8 mouse cellular contexts compared by ENCODE assay signal in genomic region chr7:18893651-18894430, GRCm38 (mm10). TPM values are rescaled to one million over a fixed set of nuclear protein-coding genes. Genes with fewer than 3 reads are reported as not detected.
DNase-seq lines count a peak whose midpoint lies in the region; ATAC-seq and TF ChIP-seq lines count a peak whose summit lies in the region.

No protein-coding gene starts in this region.

- peak; percentile 61 for ATAC-seq in common myeloid progenitor, adult 5-6 weeks (replicated peaks; ENCODE audit: low read depth, poor library complexity, severe bottlenecking)
- peak; percentile 60 for ATAC-seq in intestine, embryonic 15.5 days
- ATAC-seq in liver, embryonic 11.5 days (replicated peaks; ENCODE audit: low FRiP score) = peak; percentile 77
- ATAC-seq in midbrain, postnatal 0 days (ENCODE audit: low FRiP score) = peak; percentile 20

- no peak for TF ChIP-seq CTCF in midbrain, postnatal 0 days (IDR thresholded peaks at IDR 0.05)

- no peak overlapping the region for H3K27ac ChIP-seq in intestine, embryonic 15.5 days
- no peak overlapping the region for H3K27ac ChIP-seq in liver, embryonic 11.5 days (ENCODE audit: low read depth, low read length)
- peak overlapping the region; percentile 43; the same call in 1 of the 2 replicates for H3K27ac ChIP-seq in midbrain, postnatal 0 days (ENCODE audit: low read depth, low read length)

- peaks cover 10% of the 10 kb centered on the region; the same call in 1 of the 2 replicates for H3K36me3 ChIP-seq in intestine, embryonic 15.5 days
- peaks cover 4% of the 10 kb centered on the region; the same call in 1 of the 2 replicates for H3K36me3 ChIP-seq in liver, embryonic 11.5 days (ENCODE audit: control insufficient read depth, insufficient read depth, low read length)
- no peaks in the 10 kb centered on the region for H3K36me3 ChIP-seq in midbrain, postnatal 0 days (ENCODE audit: insufficient read depth, low read length)

- intact Hi-C loops in gastrocnemius, postnatal 14 days (cut with DNase I; ENCODE audit: low total_unique reads) = no loop called here

- WGBS in intestine, embryonic 15.5 days = 2% methylated on average over 38 of the region's 41 CpGs
- WGBS in liver, embryonic 11.5 days = 3% methylated on average over 41 of the region's 41 CpGs
- WGBS in midbrain, postnatal 0 days = 3% methylated on average over 41 of the region's 41 CpGs

- peaks cover 7% of the 10 kb centered on the region for H3K27me3 ChIP-seq in intestine, embryonic 15.5 days (replicated peaks)
- peaks cover 18% of the 10 kb centered on the region for H3K27me3 ChIP-seq in liver, embryonic 11.5 days (replicated peaks; ENCODE audit: control insufficient read depth, insufficient read depth, low read length)
- H3K27me3 ChIP-seq in midbrain, postnatal 0 days (ENCODE audit: insufficient read depth, low read length) = no peaks in the 10 kb centered on the region

- peak; percentile 13 to 44 for DNase-seq in spleen, postnatal 36 days (ENCODE audit: low spot score in 2 of 2)
- no peak for DNase-seq in spleen, adult 12 weeks (ENCODE audit: low spot score)
- DNase-seq in gastrocnemius, postnatal 14 days = peak; percentile 68
- peak; percentile 68 for DNase-seq in liver, embryonic 11.5 days (ENCODE audit: low spot score)
- DNase-seq in midbrain, postnatal 0 days (ENCODE audit: low spot score) = peak; percentile 56
- DNase-seq in testis, postnatal 10 days (ENCODE audit: low spot score) = peak; percentile 90

- H3K4me2 ChIP-seq in intestine, embryonic 15.5 days (replicated peaks) = peak overlapping the region; percentile 96
- peak overlapping the region; percentile 74 for H3K4me2 ChIP-seq in liver, embryonic 11.5 days
- peak overlapping the region; percentile 95 for H3K4me2 ChIP-seq in midbrain, postnatal 0 days (ENCODE audit: low read depth, low read length, poor library complexity, severe bottlenecking)

- peak overlapping the region; percentile 38 for H3K4me3 ChIP-seq in intestine, embryonic 15.5 days (replicated peaks)
- H3K4me3 ChIP-seq in liver, embryonic 11.5 days (ENCODE audit: low read depth, low read length) = peak overlapping the region; percentile 39
- peak overlapping the region; percentile 49 for H3K4me3 ChIP-seq in midbrain, postnatal 0 days (ENCODE audit: low read depth, low read length)

- H3K4me1 ChIP-seq in intestine, embryonic 15.5 days (replicated peaks) = peaks cover 20% of the 10 kb centered on the region
- peaks cover 15% of the 10 kb centered on the region for H3K4me1 ChIP-seq in liver, embryonic 11.5 days (replicated peaks; ENCODE audit: control insufficient read depth, insufficient read depth, low read length)
- H3K4me1 ChIP-seq in midbrain, postnatal 0 days (ENCODE audit: insufficient read depth, low read length) = no peaks in the 10 kb centered on the region

- H3K9me3 ChIP-seq in intestine, embryonic 15.5 days = no peaks in the 10 kb centered on the region
- no peaks in the 10 kb centered on the region for H3K9me3 ChIP-seq in liver, embryonic 11.5 days (ENCODE audit: control insufficient read depth, low read length)
- H3K9me3 ChIP-seq in midbrain, postnatal 0 days (ENCODE audit: low read length) = no peaks in the 10 kb centered on the region

- peak overlapping the region; percentile 39 for H3K9ac ChIP-seq in intestine, embryonic 15.5 days
- H3K9ac ChIP-seq in liver, embryonic 11.5 days (ENCODE audit: low read depth, low read length) = peak overlapping the region; percentile 46; the same call in 1 of the 2 replicates
- peak overlapping the region; percentile 68 for H3K9ac ChIP-seq in midbrain, postnatal 0 days (replicated peaks; ENCODE audit: low read length, poor library complexity, severe bottlenecking)

RNA-seq across cellular contexts. Expression of gene Ccdc61, which starts 16.4 kb away (rescaled TPM):
- 16.5 and 19.8 TPM in 2 replicates for total RNA-seq in common myeloid progenitor, adult 5-6 weeks (2017)
- total RNA-seq in gastrocnemius, postnatal 14 days (2021) = 1 to 10 TPM; 5.1 TPM
- 25.2 and 29.2 TPM in 2 replicates for polyA plus RNA-seq in intestine, embryonic 15.5 days (2015; fragmentation: Nextera tagmentation; extraction: Ambion mirVana)
- polyA plus RNA-seq in liver, embryonic 11.5 days (2014; fragmentation: Nextera tagmentation; extraction: Ambion mirVana) = 20.8 and 21.1 TPM in 2 replicates
- 21.3 and 25.5 TPM in 2 replicates for total RNA-seq in midbrain, postnatal 0 days (2014; rRNA removed)
- 29.5 and 35.2 TPM in 2 replicates for polyA plus RNA-seq in midbrain, postnatal 0 days (2015; fragmentation: Nextera tagmentation; extraction: Ambion mirVana)

RNA-seq across cellular contexts. Expression of gene Pglyrp1, which starts 22.7 kb away (rescaled TPM):
- 2.2 and 10.0 TPM in 2 replicates for total RNA-seq in common myeloid progenitor, adult 5-6 weeks (2017)
- 1 to 10 TPM; 1.4 to 1.5 TPM for total RNA-seq in gastrocnemius, postnatal 14 days (2021)
- polyA plus RNA-seq in intestine, embryonic 15.5 days (2015; fragmentation: Nextera tagmentation; extraction: Ambion mirVana) = 53.1 and 72.8 TPM in 2 replicates
- 7.9 TPM in 2 replicates for polyA plus RNA-seq in liver, embryonic 11.5 days (2014; fragmentation: Nextera tagmentation; extraction: Ambion mirVana)
- total RNA-seq in midbrain, postnatal 0 days (2014; rRNA removed) = 17.3 and 18.2 TPM in 2 replicates
- polyA plus RNA-seq in midbrain, postnatal 0 days (2015; fragmentation: Nextera tagmentation; extraction: Ambion mirVana) = 26.8 and 27.1 TPM in 2 replicates

RNA-seq across cellular contexts. Expression of gene Nova2, which starts 31.8 kb away (rescaled TPM):
- total RNA-seq in common myeloid progenitor, adult 5-6 weeks (2017) = 0.14 TPM in 1 of 2 replicates, not detected in the other
- 1 to 10 TPM; 2.6 to 3.3 TPM for total RNA-seq in gastrocnemius, postnatal 14 days (2021)
- 0.49 and 0.57 TPM in 2 replicates for polyA plus RNA-seq in intestine, embryonic 15.5 days (2015; fragmentation: Nextera tagmentation; extraction: Ambion mirVana)
- polyA plus RNA-seq in liver, embryonic 11.5 days (2014; fragmentation: Nextera tagmentation; extraction: Ambion mirVana) = 0.22 and 0.41 TPM in 2 replicates
- total RNA-seq in midbrain, postnatal 0 days (2014; rRNA removed) = 20.9 and 26.5 TPM in 2 replicates
- polyA plus RNA-seq in midbrain, postnatal 0 days (2015; fragmentation: Nextera tagmentation; extraction: Ambion mirVana) = 8.7 and 10.1 TPM in 2 replicates

RNA-seq across cellular contexts. Expression of gene Mill2, which starts 54.1 kb away (rescaled TPM):
- 0.37 and 0.49 TPM in 2 replicates for total RNA-seq in common myeloid progenitor, adult 5-6 weeks (2017)
- 1 to 10 TPM; 2.6 to 3.2 TPM for total RNA-seq in gastrocnemius, postnatal 14 days (2021)
- 0.73 TPM in 2 replicates for polyA plus RNA-seq in intestine, embryonic 15.5 days (2015; fragmentation: Nextera tagmentation; extraction: Ambion mirVana)
- polyA plus RNA-seq in liver, embryonic 11.5 days (2014; fragmentation: Nextera tagmentation; extraction: Ambion mirVana) = 0.21 and 0.26 TPM in 2 replicates
- total RNA-seq in midbrain, postnatal 0 days (2014; rRNA removed) = 2.0 and 3.3 TPM in 2 replicates
- 0.64 and 0.93 TPM in 2 replicates for polyA plus RNA-seq in midbrain, postnatal 0 days (2015; fragmentation: Nextera tagmentation; extraction: Ambion mirVana)

Comparison
In these comparisons a context has a peak if more than half of its experiments do, and no peak if none do; other contexts are left out.
1. ATAC-seq: peak in every context shown above with its lines; median percentile 77 in liver, embryonic 11.5 days; 61 in common myeloid progenitor, adult 5-6 weeks; 60 in intestine, embryonic 15.5 days; 20 in midbrain, postnatal 0 days.